Mouse (Mus musculus) embryonic fibroblast, embryonic 13.5 days (primary cell): ENCODE data around the gene 2810408A11Rik.

Source experiments
- CTCF ChIP-seq: IDR thresholded peaks from 2 replicates; pipeline ENCODE4 v1.5.1; 2011; ENCODE audit warnings: mild to moderate bottlenecking, control low read depth, low read length, moderate library complexity, borderline replicate concordance; ENCODE audit not compliant: insufficient read depth
- POLR2A ChIP-seq: IDR thresholded peaks from 2 replicates; pipeline ENCODE4 v1.6.1; 2011; ENCODE audit warnings: low read depth, mild to moderate bottlenecking, control low read depth, low read length, moderate library complexity

DNA sequence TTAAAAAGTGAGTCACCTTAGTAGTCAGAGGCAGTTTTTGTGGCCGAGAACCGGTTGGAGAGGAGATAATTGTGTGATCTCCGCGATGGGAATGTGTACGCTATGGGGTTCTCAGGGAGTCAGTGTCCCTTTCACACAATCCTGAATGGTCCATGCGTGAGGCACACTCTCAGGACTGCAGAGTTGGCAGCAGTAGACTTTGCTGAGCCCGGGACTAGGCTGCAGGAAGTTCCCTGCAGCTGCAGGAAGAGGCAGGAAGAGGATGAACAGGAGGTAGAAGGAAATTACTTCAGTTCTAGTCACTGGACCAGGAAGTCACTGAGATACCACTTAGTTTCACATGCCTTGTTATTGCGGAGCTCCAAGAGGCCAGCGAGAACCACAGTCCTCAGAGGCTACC is 51.7 kb downstream of the 2810408A11Rik start:
- TF ChIP-seq CTCF (no peak), POLR2A (no peak)
